8 mouse cellular contexts compared by ENCODE assay signal in the genomic region with DNA sequence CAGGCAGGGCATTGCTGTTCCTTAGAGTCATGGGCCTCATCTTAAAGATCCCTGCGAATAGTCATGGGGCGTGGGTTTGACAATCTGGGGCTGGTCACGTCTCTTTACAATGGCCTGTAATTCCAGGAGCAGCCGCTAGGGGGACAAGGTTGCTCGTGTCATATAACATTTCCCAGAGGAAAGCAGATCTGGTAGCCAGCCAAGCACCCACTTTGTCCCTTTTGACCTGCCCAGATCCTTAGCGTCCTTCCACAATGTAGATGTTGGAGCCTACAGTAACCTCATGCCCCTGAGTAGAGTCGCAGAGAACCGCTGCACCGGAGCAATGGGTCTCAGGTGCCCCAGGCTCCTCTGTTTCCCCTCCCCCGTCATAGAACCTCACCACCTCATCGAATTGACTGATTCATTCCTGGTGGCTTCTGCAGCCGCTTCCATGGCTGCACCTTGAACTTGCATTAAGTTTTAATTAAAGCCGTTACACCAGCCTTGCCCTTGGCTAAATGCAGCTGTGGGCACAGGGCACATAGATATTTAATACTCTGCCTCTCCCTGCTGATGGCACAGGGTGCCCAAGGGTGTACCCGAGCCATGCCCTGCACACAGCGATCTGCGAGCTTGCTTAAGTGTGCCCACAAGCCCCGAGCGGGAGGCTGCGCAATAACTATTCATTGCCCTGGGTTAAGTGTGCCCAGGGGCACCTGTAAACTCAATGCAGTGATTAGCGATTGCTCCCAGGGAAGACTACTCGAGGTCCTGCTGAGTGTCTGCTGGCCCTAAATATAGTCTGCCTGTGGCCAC. TPM values are rescaled to one million over a fixed set of nuclear protein-coding genes. Genes with fewer than 3 reads are reported as not detected.
DNase-seq lines count a peak whose midpoint lies in the region; ATAC-seq and TF ChIP-seq lines count a peak whose summit lies in the region.

No protein-coding gene starts in this region.

- no peak for TF ChIP-seq POLR2A in liver, adult 2 months (IDR thresholded peaks at IDR 0.05; ENCODE audit: extremely low read depth, insufficient read depth, low read length)
- no peak for TF ChIP-seq POLR2A in thymus, adult 2 months (IDR thresholded peaks at IDR 0.05; ENCODE audit: control insufficient read depth, extremely low read depth, insufficient read depth, low read length, poor library complexity)

- 37% methylated on average over 21 of the region's 21 CpGs for WGBS in liver, adult 2 months
- WGBS in thymus, adult 2 months = 39% methylated on average over 21 of the region's 21 CpGs

- H3K79me2 ChIP-seq in liver, adult 2 months (ENCODE audit: control insufficient read depth, insufficient read depth, low read length) = no peaks in the 10 kb centered on the region

- ATAC-seq in monocyte, adult 5-6 weeks (replicated peaks; ENCODE audit: insufficient number of reproducible peaks, low FRiP score, low TSS enrichment, poor library complexity, severe bottlenecking) = 0 out of 2 replicates have a peak, but pooled peaks have one; percentile 34

- TF ChIP-seq CTCF in liver, adult 2 months (IDR thresholded peaks at IDR 0.05; ENCODE audit: low read depth, low read length) = peak; percentile 72; the same call in 1 of the 2 replicates
- TF ChIP-seq CTCF in thymus, adult 2 months (IDR thresholded peaks at IDR 0.05; ENCODE audit: borderline replicate concordance, control insufficient read depth, extremely low read depth, insufficient read depth, low read length, poor library complexity) = no peak; the same call in 1 of the 2 replicates

- DNase-seq in 416B (ENCODE audit: low read depth) = peak; percentile 55
- DNase-seq in adrenal gland, postnatal 14 days = peak; percentile 88
- peak; percentile 71 for DNase-seq in embryo, embryonic 9.5 days (ENCODE audit: extremely low spot score)
- DNase-seq in heart, adult 8-10 months (ENCODE audit: low spot score) = peak; percentile 65
- DNase-seq in kidney, adult 9 months = peak; percentile 78
- peak; percentile 24 for DNase-seq in liver, adult 2 months (ENCODE audit: extremely low read depth, low read depth, low spot score)
- peak; percentile 79 for DNase-seq in thymus, adult 2 months

- no peaks in the 10 kb centered on the region for H3K36me3 ChIP-seq in liver, adult 2 months (ENCODE audit: control insufficient read depth, insufficient read depth, low read length)
- H3K36me3 ChIP-seq in thymus, adult 2 months (ENCODE audit: control insufficient read depth, insufficient read depth, low read length) = no peaks in the 10 kb centered on the region

- H3K4me3 ChIP-seq in liver, adult 2 months (ENCODE audit: insufficient read depth, low read depth, low read length) = no peak overlapping the region
- no peak overlapping the region for H3K4me3 ChIP-seq in thymus, adult 2 months (ENCODE audit: control insufficient read depth, insufficient read depth, low read length)

- no peak overlapping the region for H3K9ac ChIP-seq in liver, adult 2 months (ENCODE audit: low read depth, low read length)

- no peaks in the 10 kb centered on the region for H3K4me1 ChIP-seq in liver, adult 2 months (ENCODE audit: control insufficient read depth, insufficient read depth, low read length)
- peaks cover 38% of the 10 kb centered on the region for H3K4me1 ChIP-seq in thymus, adult 2 months (replicated peaks; ENCODE audit: control insufficient read depth, insufficient read depth, low read length)

- H3K27ac ChIP-seq in liver, adult 2 months (replicated peaks; ENCODE audit: insufficient read depth, low read depth, low read length) = no peak overlapping the region
- no peak overlapping the region for H3K27ac ChIP-seq in thymus, adult 2 months (ENCODE audit: control insufficient read depth, insufficient read depth, low read length)

- no peaks in the 10 kb centered on the region for H3K27me3 ChIP-seq in liver, adult 2 months (ENCODE audit: control insufficient read depth, insufficient read depth, low read length)
- no peaks in the 10 kb centered on the region for H3K27me3 ChIP-seq in thymus, adult 2 months (ENCODE audit: control insufficient read depth, insufficient read depth, low read length)

RNA-seq across cellular contexts. Expression of a gene that starts 19.2 kb away (rescaled TPM):
- total RNA-seq in adrenal gland, postnatal 14 days (2021) = not detected in 2 replicates
- total RNA-seq in heart, adult 8-10 months (2022) = 1 to 10 TPM; 5.2 to 8.4 (median 6.7) TPM
- not detected in 2 replicates for total RNA-seq in liver, adult 2 months (2014; rRNA removed)
- polyA plus RNA-seq in liver, adult 2 months (2012; rRNA removed) = not detected in 2 replicates
- total RNA-seq in monocyte, adult 5-6 weeks (2017) = not detected in 3 replicates
- 0.31 and 0.34 TPM in 2 replicates for polyA plus RNA-seq in thymus, adult 2 months (2012; rRNA removed)

RNA-seq across cellular contexts. Expression of a gene that starts 35.5 kb away (rescaled TPM):
- 290 and 302 TPM in 2 replicates for total RNA-seq in adrenal gland, postnatal 14 days (2021)
- 100 to 1,000 TPM; 108 to 133 (median 124) TPM for total RNA-seq in heart, adult 8-10 months (2022)
- total RNA-seq in liver, adult 2 months (2014; rRNA removed) = 87.2 and 111 TPM in 2 replicates
- 33.2 and 33.4 TPM in 2 replicates for polyA plus RNA-seq in liver, adult 2 months (2012; rRNA removed)
- total RNA-seq in monocyte, adult 5-6 weeks (2017) = 326 to 434 TPM (median 398 TPM) in 3 replicates
- 217 and 252 TPM in 2 replicates for polyA plus RNA-seq in thymus, adult 2 months (2012; rRNA removed)

Comparison
In these comparisons a context has a peak if more than half of its experiments do, and no peak if none do; other contexts are left out.
1. DNase-seq: peak in every context shown above with its lines; median percentile 88 in adrenal gland, postnatal 14 days; 79 in thymus, adult 2 months; 78 in kidney, adult 9 months; 71 in embryo, embryonic 9.5 days; 65 in heart, adult 8-10 months; 55 in 416B; 24 in liver, adult 2 months.